Mouse (Mus musculus) neural tube, embryonic 15.5 days (tissue): ENCODE measurements around the gene Lap3. TPM values are rescaled to one million over a fixed set of nuclear protein-coding genes. Genes with fewer than 3 reads are reported as not detected.

ENCODE experiments used
- ATAC-seq: fragments of 200-750 bp; cut with Nextera tagmentation; 2 replicates; pipeline ENCODE4 v1.8.0; 2017; ENCODE audit warnings: mild to moderate bottlenecking, moderate TSS enrichment, moderate library complexity; ENCODE audit not compliant: low FRiP score
- H3K27ac ChIP-seq: fragments of 300-500 bp; sonication (generic); replicated peaks from 2 replicates; pipeline ENCODE4 v1.5.1; 2015; ENCODE audit warnings: mild to moderate bottlenecking, inconsistent platforms
- H3K27me3 ChIP-seq: fragments of 300-500 bp; sonication (generic); replicated peaks from 2 replicates; pipeline ENCODE4 v1.6.1; 2015; ENCODE audit warnings: inconsistent platforms
- H3K36me3 ChIP-seq: fragments of 300-500 bp; sonication (generic); 2 replicates; pipeline ENCODE4 v1.6.1; 2015; ENCODE audit warnings: inconsistent platforms
- H3K4me1 ChIP-seq: fragments of 300-500 bp; sonication (generic); 2 replicates; pipeline ENCODE4 v1.6.1; 2015; ENCODE audit warnings: inconsistent platforms
- H3K4me2 ChIP-seq: fragments of 300-500 bp; sonication (generic); 2 replicates; pipeline ENCODE4 v1.6.1; 2015; ENCODE audit warnings: inconsistent platforms, mild to moderate bottlenecking, moderate library complexity
- H3K4me3 ChIP-seq: fragments of 300-500 bp; sonication (generic); replicated peaks from 2 replicates; pipeline ENCODE4 v1.5.1; 2015; ENCODE audit warnings: mild to moderate bottlenecking, inconsistent platforms
- H3K9ac ChIP-seq: fragments of 300-500 bp; sonication (generic); replicated peaks from 2 replicates; pipeline ENCODE4 v1.6.1; 2015; ENCODE audit warnings: mild to moderate bottlenecking, inconsistent platforms
- H3K9me3 ChIP-seq: fragments of 300-500 bp; sonication (generic); replicated peaks from 2 replicates; pipeline ENCODE4 v1.6.1; 2016; ENCODE audit warnings: inconsistent platforms
- WGBS: fragments of 180-500 bp; shearing (Covaris S2); methylation state at CpG from one replicate; pipeline ENCODE4 v1.1.7; 2015; ENCODE audit warnings: mixed read lengths; 5-methylcytosine and 5-hydroxymethylcytosine counted together
- polyA plus RNA-seq: library from polyadenylated mRNA; unstranded; fragments of >200 nt; fragmentation: Nextera tagmentation; extraction: Ambion mirVana; gene quantifications from 2 replicates; pipeline ENCODE4 v1.2.1, GENCODE M21; 2015

Gene Lap3
- polyA plus RNA-seq, 1 experiment from 2014 or later, result 33.5 TPM

DNA sequence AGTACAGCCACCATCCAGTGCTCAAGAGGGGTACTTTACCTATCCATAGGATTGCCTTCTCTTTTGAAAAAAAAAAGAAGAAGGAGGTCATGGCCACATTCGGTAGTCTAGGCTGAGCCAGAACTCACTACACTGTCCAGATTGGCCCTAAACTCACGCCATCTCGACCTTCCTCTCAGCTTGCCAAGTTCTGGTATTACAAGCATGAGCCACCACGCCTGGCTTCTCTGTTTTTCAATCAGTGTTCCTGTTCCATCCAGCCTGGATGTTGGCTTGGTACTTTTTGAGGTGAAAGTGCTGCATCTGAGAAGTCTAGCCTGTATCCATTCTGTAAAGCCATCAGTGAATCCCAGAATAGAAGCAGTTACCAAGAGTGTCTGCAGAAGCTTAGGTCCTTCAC, 3.3 kb downstream of the Lap3 start:
- peaks cover 14% of the 10 kb centered on the region for H3K4me1 ChIP-seq
- 90% methylated on average over 4 of the region's 4 CpGs for WGBS
- no peak overlapping the region for H3K9ac ChIP-seq
- H3K9me3 ChIP-seq, result no peaks in the 10 kb centered on the region
- no peak overlapping the region for H3K4me2 ChIP-seq
- no peak overlapping the region for H3K27ac ChIP-seq
- peaks cover 27% of the 10 kb centered on the region for H3K36me3 ChIP-seq
- no peak overlapping the region for H3K4me3 ChIP-seq
- H3K27me3 ChIP-seq, result no peaks in the 10 kb centered on the region
- no peak for ATAC-seq

DNA sequence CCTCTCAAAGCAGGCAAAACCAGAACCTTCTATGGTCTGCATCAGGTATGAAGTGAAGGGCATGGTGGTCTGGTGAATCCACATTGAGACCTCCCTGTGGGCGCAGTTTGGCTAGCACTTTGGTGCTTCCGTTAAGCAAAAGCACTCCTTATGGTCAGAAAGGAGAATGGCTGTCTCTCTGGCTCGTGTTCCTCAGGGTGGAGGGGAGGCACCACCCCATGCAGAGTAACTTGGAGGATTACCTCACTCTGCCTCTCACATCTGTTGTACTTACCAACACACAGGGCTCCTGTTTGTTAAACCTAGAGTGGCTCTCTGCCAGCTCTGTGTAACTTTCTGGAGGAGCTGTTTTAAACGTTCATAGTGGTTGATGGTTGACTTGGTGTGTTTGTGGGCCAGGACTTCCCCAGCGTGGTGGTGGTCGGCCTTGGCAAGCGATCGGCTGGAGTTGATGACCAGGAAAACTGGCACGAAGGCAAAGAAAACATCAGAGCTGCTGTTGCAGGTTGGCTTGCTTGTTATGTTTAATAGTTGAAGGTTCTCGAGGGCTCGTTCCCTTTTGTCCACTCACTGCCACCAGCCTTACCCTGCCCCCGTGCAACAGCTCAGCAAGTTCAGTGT, 3.9 kb downstream of the Lap3 start:
- no peak for ATAC-seq
- Histone ChIP-seq H3K4me2 (no peak overlapping the region; the same call in 1 of the 2 replicates), H3K4me3 (no peak overlapping the region), H3K4me1 (peaks cover 14% of the 10 kb centered on the region), H3K9ac (no peak overlapping the region), H3K27ac (no peak overlapping the region), H3K9me3 (no peaks in the 10 kb centered on the region), H3K27me3 (no peaks in the 10 kb centered on the region), H3K36me3 (peaks cover 27% of the 10 kb centered on the region)
- 90% methylated on average over 12 of the region's 12 CpGs for WGBS

DNA sequence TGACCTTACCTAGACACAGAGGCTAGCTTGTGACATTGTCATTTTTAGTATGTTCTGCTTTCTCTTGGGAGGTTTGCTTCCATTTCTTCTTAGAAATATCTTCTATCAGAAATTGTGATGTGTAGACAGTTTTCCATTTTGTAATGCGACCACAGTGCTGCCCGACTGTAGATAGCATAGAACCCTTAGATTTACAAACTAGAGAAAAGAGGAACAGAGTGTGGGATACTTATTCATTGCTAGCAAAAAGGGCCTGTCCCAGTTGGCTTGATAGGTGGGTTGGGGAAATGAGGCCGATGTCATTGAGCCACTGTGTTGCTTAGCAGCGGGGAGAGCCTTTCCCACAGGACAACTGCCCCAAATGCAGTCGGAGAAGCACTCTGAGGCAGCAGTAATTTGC, 4.4 kb downstream of the Lap3 start:
- no peak overlapping the region for H3K4me3 ChIP-seq
- WGBS, result 88% methylated on average over 5 of the region's 5 CpGs
- no peak overlapping the region for H3K4me2 ChIP-seq
- peaks cover 14% of the 10 kb centered on the region for H3K4me1 ChIP-seq
- H3K27ac ChIP-seq, result no peak overlapping the region
- no peaks in the 10 kb centered on the region for H3K27me3 ChIP-seq
- H3K36me3 ChIP-seq, result peaks cover 31% of the 10 kb centered on the region
- no peak for ATAC-seq
- no peaks in the 10 kb centered on the region for H3K9me3 ChIP-seq
- no peak overlapping the region for H3K9ac ChIP-seq

DNA sequence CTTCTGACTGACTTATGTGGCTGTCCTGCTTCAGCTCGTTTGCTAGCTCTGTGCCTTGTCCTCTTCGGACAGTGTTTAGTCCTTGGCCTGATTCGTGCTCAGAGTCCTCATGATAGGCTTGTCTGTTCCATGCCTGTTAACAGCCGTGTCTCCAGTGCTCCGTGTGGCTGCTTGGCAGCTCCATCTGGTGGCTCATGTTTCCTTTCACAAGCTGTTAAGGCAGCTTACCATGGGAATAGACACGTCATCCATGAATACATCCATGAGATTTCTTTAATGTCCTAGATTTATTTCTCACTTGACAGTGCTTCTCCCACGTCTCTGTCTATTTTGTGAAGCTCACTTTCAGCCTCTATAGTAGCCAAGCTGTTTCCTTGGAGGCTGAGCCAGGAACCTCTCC, 16.9 kb downstream of the Lap3 start:
- Histone ChIP-seq H3K9ac (no peak overlapping the region), H3K9me3 (no peaks in the 10 kb centered on the region), H3K4me2 (no peak overlapping the region), H3K4me3 (no peak overlapping the region), H3K4me1 (no peaks in the 10 kb centered on the region), H3K36me3 (peaks cover 46% of the 10 kb centered on the region), H3K27ac (no peak overlapping the region), H3K27me3 (no peaks in the 10 kb centered on the region)
- no peak for ATAC-seq
- 77% methylated on average over 7 of the region's 7 CpGs for WGBS

DNA sequence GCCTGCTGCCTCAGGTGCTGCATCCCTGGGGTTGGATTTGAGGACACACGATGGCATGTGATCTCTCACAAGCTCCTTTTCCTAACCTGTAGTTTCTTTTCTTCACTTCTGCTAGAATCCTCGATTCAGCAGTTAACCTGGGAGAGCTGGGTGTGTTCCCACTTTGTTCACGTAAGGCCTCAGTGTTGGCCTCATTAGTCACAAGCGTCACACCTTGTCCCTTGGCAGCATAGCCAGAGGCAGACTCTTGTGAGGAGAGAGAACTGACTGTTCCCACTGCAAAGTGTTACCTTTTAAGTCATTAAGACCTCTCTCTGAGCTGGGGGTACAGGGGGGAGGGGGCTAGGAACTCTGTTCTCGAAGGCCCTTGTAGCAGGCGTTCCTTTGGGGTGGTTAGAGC, 19.7 kb downstream of the Lap3 start:
- no peak overlapping the region for H3K4me3 ChIP-seq
- H3K9me3 ChIP-seq, result no peaks in the 10 kb centered on the region
- H3K4me1 ChIP-seq, result no peaks in the 10 kb centered on the region
- peaks cover 22% of the 10 kb centered on the region for H3K36me3 ChIP-seq
- H3K4me2 ChIP-seq, result no peak overlapping the region
- H3K9ac ChIP-seq, result no peak overlapping the region
- no peak overlapping the region for H3K27ac ChIP-seq
- ATAC-seq, result no peak
- WGBS, result 89% methylated on average over 6 of the region's 6 CpGs
- no peaks in the 10 kb centered on the region for H3K27me3 ChIP-seq

DNA sequence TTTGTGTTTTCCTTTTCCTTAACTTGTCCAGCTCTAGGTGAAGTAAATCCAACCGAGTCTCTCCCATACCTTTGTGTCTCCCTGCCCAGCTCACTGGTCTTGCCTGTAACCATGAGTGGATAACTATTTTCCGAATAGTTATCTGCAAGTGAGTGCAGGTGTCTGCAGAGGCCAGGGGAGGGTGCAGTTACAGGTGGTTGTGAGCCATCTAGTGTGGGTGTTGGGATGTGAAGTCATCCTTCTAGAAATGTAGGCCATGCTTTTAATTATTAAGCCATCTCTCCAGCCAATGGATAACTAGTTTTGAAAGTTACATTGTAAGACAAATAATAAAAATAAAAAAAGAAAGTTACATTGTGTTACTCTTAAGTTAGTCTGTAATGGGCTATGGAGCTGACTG, 20.3 kb downstream of the Lap3 start:
- Histone ChIP-seq H3K4me3 (no peak overlapping the region), H3K9me3 (no peaks in the 10 kb centered on the region), H3K27ac (no peak overlapping the region), H3K4me1 (no peaks in the 10 kb centered on the region), H3K27me3 (no peaks in the 10 kb centered on the region), H3K9ac (no peak overlapping the region), H3K36me3 (peaks cover 22% of the 10 kb centered on the region), H3K4me2 (no peak overlapping the region)
- WGBS, result 92% methylated on average over 2 of the region's 2 CpGs
- ATAC-seq, result no peak

DNA sequence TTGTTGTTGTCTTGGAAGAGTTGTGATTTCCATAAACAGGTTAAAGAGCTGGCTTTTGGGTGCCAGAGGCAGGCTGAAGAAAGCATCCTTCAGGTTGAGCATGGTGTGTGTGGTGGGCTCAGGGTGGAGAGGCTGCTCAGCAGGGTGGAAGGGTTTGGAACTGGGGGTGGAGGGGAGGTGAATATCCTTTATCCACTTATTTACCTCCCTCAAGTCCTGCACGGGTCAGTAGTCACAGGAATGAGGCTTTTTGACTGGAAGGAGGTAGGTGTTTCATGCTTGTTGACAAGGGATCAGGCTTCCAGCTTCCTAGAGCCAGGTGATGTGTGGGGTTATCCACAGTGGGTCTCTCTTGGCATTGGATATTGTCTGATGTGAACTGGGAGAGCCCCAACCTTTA, 21.4 kb downstream of the Lap3 start:
- WGBS, result 90% methylated on average over 1 of the region's 1 CpGs

DNA sequence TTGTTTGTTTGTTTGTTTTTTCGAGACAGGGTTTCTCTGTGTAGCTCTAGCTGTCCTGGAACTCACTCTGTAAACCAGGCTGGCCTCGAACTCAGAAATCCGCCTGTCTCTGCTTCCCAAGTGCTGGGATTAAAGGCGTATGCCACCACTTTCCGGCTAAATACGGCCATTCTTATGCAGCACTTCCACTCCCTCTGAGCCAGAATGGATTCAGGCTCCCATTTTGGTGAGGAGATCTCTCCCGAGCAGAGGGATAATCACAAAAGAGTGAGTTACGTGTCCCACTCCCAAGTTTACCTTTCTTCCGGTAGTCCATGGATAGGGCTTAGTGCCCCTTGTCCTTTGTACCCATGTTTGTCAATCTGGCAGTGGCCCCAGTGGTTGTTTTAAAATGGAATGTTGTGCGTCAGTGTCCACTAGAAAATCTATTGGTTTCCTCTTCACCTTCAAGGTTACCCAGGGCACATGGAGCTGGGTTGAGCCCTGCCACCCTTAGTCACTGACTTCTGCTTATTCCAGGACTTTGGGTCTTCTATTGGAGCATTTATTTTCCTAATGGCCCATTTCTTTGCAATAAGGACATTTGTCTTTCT, 22.1 kb downstream of the Lap3 start:
- ATAC-seq, result no peak
- no peak overlapping the region for H3K9ac ChIP-seq
- H3K36me3 ChIP-seq, result peaks cover 16% of the 10 kb centered on the region
- peaks cover 7% of the 10 kb centered on the region for H3K4me1 ChIP-seq
- no peak overlapping the region for H3K4me3 ChIP-seq
- 88% methylated on average over 10 of the region's 10 CpGs for WGBS
- H3K27ac ChIP-seq, result no peak overlapping the region
- H3K4me2 ChIP-seq, result no peak overlapping the region
- no peaks in the 10 kb centered on the region for H3K9me3 ChIP-seq
- no peaks in the 10 kb centered on the region for H3K27me3 ChIP-seq

More for the DNA sequence above, 21.4 kb downstream of the Lap3 start:
- no peaks in the 10 kb centered on the region for H3K9me3 ChIP-seq
- H3K27ac ChIP-seq, result no peak overlapping the region
- peaks cover 21% of the 10 kb centered on the region for H3K36me3 ChIP-seq
- H3K9ac ChIP-seq, result no peak overlapping the region
- no peak overlapping the region for H3K4me3 ChIP-seq
- no peak overlapping the region for H3K4me2 ChIP-seq
- H3K27me3 ChIP-seq, result no peaks in the 10 kb centered on the region
- peaks cover 4% of the 10 kb centered on the region for H3K4me1 ChIP-seq
- no peak for ATAC-seq

DNA sequence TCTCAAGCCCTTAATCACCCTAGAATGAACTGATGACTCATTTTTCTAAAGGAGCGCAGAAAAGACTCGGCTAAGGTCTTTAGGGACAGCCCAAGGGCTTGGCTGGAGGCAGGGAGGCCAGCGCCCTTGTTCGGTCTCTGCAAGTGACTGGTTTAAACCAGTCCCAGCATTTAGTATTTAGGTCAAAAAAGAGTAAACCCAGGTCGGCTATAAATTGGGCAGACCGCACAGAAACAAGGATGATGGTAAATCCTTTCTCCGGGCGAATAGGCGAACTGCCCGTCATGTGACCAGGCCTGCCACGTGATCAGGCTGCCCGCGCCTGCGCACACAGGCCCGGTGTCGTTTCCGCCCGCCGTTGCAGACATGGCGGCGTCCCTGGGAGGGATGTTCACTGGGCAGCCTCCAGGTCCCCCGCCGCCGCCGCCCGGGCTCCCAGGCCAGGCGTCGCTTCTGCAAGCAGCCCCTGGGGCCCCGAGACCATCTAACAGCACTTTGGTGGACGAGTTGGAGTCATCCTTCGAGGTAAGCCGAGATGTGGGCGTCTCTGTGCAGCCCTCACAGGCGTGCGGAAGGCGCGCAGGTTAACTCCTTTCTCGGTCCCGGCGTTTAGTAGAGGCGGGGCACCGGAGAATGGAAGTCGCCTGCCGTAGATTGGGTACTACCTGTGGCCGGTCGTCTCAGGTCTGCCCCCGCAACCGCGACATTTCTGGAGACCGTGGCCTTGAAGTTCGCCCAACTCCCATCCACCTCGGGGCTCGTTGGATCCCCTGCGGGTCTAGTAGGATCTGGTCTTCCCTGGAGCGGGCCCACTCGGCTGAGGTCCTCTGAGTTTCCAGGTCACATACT, 27.0 kb downstream of the Lap3 start, which contains the start of gene Med28:
Gene Med28, plus strand, starts transcription at position 270 of the 849 bp plus-strand sequence.
- H3K27me3 ChIP-seq, result no peaks in the 10 kb centered on the region
- H3K4me1 ChIP-seq, result peaks cover 25% of the 10 kb centered on the region
- 1% methylated on average over 56 of the region's 56 CpGs for WGBS
- H3K36me3 ChIP-seq, result peaks cover 10% of the 10 kb centered on the region
- H3K4me3 ChIP-seq, result peak within 1 kb of the TSS; percentile 98
- peak within 1 kb of the TSS; percentile 97 for H3K4me2 ChIP-seq
- H3K27ac ChIP-seq, result peak within 1 kb of the TSS; percentile 84
- H3K9ac ChIP-seq, result peak within 1 kb of the TSS; percentile 96
- no peaks in the 10 kb centered on the region for H3K9me3 ChIP-seq
- peak; percentile 98 for ATAC-seq

DNA sequence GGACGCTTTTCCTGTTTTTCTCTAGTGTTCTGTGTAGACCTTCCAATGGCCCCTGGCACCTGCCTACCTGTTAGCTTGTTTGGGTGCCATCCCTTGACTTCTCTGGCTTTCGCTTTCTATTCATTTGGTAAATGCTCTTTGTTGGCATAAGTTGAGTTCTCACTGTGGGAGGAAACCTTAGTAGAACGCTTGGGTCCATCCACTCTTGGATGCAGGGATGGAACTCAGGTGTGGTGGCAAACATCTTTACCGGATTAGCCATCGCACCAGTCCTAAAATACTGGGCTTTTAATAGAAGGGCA, 27.6 kb downstream of the Lap3 start:
- ATAC-seq, result no peak
- Histone ChIP-seq H3K4me1 (peaks cover 25% of the 10 kb centered on the region), H3K9me3 (no peaks in the 10 kb centered on the region), H3K27me3 (no peaks in the 10 kb centered on the region), H3K4me3 (peak overlapping the region; percentile 98), H3K36me3 (peaks cover 16% of the 10 kb centered on the region), H3K27ac (0 out of 2 replicates have a peak overlapping the region, but pooled peaks have one; percentile 84), H3K9ac (peak overlapping the region; percentile 96), H3K4me2 (peak overlapping the region; percentile 97)
- 9% methylated on average over 5 of the region's 5 CpGs for WGBS

DNA sequence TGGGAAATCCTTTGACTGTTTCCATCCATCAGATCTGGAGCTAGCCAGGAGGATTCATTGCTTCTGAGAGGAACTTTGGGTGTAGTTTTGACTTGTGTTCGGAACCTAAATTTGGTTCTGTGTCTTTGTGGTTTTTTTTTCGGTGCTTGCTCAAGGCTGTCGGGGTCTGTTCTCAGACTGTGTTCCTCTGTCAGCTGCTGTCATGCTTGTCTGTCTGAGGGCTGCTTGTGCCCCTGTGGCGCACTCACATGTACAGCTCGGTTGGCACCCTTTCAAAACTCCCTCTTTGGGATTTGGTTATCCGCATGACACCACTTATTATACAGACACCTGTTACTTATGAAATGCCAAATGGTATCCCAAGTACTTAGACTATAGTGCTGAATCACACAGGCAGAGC, 28.4 kb downstream of the Lap3 start:
- Histone ChIP-seq H3K9ac (peak overlapping the region; percentile 10; the same call in 1 of the 2 replicates), H3K4me3 (peak overlapping the region; percentile 98), H3K4me1 (peaks cover 25% of the 10 kb centered on the region), H3K36me3 (peaks cover 25% of the 10 kb centered on the region), H3K27ac (no peak overlapping the region), H3K4me2 (peak overlapping the region; percentile 97), H3K27me3 (no peaks in the 10 kb centered on the region), H3K9me3 (no peaks in the 10 kb centered on the region)
- WGBS, result 84% methylated on average over 6 of the region's 6 CpGs
- ATAC-seq, result no peak

DNA sequence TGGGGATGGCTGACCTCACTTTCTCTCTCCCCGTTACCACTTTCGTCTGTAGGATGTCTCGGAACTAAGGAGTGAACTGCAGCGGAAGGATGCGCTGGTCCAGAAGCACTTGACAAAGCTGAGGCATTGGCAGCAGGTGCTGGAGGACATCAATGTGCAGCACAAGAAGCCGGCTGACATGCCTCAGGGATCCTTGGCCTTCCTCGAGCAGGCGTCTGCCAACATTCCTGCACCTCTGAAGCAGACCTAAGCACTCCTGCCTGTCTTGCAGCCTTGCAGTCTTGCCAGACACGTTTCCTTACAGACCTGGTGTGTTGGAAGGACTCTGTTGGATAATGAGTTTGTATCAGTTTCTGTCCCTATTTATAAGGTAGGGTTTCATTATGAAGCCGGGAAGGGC, 31.9 kb downstream of the Lap3 start:
- ATAC-seq, result no peak
- Histone ChIP-seq H3K4me2 (no peak overlapping the region), H3K4me1 (peaks cover 19% of the 10 kb centered on the region), H3K36me3 (peaks cover 57% of the 10 kb centered on the region), H3K4me3 (no peak overlapping the region), H3K9me3 (no peaks in the 10 kb centered on the region), H3K9ac (no peak overlapping the region), H3K27ac (no peak overlapping the region), H3K27me3 (no peaks in the 10 kb centered on the region)
- 96% methylated on average over 10 of the region's 10 CpGs for WGBS
